Mouse (Mus musculus) layer of hippocampus, postnatal 25 days (tissue): ENCODE results near the gene H2-Q4. TPM values are rescaled to one million over a fixed set of nuclear protein-coding genes. Genes with fewer than 3 reads are reported as not detected.
A peak's percentile ranks its signal among the peaks of the same experiment; 100 is the strongest.
"Not testable (repeated sequence)": the region's sequence is repeated elsewhere in the genome, so short reads cannot be mapped to it uniquely, and the experiment has no call there.

Experiments used
- DNase-seq, 2 experiments: peaks; one replicate each; pipeline ENCODE4 v3.0.0; 2022; ENCODE audit warnings: mixed read lengths in 2 of 2, low spot score in 1 of 2; ENCODE audit errors: extremely low spot score in 1 of 2
- total RNA-seq, 2 experiments: library from RNA; stranded (reverse); gene quantifications; 2 replicates each; pipeline ENCODE4 v1.2.3; 2021

H2-Q4 gene
- total RNA-seq: 1 to 10 TPM; 1.5 to 1.9 TPM

- DNase-seq: peak; percentile 32 to 65
Measured at GRCm38 (mm10) chr17:35379369-35379728, at the start of gene H2-Q4. Gene H2-Q4 (plus strand): TSS chr17:35379617.

- DNase-seq: not testable (repeated sequence)
Measured at GRCm38 (mm10) chr17:35329714-35330113, 49.7 kb upstream of the H2-Q4 start.

GRCm38 (mm10) chr17:35331546-35331945 lies 47.9 kb upstream of the H2-Q4 start:
- DNase-seq: not testable (repeated sequence)

DNA sequence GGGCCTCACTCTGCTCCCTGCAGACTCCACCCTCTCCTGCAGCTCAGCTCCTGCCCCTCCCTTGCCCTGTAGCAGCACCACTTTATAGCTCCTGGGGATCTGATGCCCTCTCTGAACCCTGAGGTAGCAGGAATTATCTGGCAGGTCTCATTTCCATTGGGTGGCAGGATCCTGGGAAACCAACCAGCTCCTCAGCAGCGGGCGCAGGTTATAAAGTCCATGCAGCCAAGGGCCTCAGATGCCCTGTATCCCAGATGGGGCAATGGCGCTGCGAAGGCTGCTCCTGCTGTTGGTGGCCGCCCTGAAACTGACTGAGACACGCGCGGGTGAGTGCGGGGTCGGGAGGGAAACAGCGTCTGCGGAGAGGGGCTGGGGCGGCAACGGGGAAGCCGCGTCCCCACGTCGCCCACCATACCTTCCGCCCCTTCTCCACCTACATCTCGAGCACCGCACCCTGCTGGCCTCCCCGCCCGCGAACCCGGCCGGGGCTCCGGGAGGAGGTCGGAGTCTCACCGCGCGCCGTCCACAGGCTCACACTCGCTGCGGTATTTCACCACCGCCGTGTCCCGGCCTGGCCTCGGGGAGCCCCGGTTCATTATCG lies 37.2 kb upstream of the H2-Q4 start, which contains the start of gene H2-Q2:
TSS of gene H2-Q2 (plus strand) at position 172 of the 601 bp plus-strand sequence.
- no peak for DNase-seq

- no peak for DNase-seq
Measured at GRCm38 (mm10) chr17:35342711-35343476, 36.5 kb upstream of the H2-Q4 start.

- DNase-seq: not testable (repeated sequence)
Measured at GRCm38 (mm10) chr17:35347659-35348058, 31.8 kb upstream of the H2-Q4 start.

DNA sequence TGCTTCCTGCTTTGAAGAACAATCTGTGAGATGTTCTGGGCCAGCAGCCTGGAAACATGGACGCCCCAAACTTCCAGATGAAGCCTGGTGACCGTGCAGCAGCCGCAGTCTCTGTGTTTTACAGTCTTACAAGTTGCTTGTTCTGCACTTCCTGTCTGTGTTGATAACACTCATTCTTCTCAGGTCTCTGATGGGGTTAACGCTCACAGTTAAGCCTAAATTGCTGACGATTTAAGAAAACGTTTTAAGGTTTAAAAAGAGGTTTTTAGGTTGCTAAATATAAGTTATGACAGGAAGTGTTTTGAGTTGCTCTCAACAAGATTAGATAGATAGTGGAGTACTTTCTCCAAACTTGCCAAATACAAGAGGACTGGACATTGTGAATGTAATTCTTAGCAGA lies 26.1 kb upstream of the H2-Q4 start:
- DNase-seq: not testable (repeated sequence)

DNA sequence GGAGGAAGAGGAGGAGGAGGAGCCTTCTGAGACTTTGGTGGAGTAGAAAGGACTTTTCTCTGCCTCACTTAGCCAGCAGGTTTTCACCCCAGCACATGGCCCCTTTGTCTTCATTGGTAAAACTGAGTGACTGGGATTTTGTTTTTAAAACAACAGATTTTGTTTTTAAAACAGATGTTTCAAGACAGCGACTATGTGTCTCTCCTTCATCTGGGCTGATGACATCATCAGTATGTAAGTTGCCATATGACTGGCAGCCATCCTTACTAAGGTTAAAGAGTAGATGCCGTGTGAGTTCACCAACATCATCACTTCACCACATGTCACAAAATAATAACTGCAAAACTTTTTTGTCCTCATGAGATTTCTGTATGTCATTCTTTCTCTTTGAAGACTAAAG lies 25.3 kb upstream of the H2-Q4 start:
- DNase-seq: no peak

DNA sequence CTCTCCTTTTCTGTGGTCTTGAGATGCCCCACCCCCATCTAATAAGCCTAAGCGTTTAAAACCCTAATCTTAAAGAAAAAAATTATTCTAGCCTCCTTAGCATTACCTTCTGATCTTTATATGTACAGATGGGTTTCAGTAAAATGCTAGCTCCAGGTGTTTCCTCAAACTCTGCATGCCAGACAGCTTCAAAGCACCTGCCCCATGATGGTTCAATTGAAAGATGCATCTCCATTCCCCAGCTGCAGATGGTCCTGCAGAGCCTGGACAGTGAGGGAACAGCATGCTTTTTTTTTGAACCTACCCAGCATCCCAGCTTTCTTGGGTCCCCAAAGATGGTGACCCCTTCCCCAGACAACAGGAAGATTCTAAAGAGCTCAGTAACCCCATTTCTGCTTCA lies 22.3 kb upstream of the H2-Q4 start:
- no peak for DNase-seq

- DNase-seq: no peak
Measured at GRCm38 (mm10) chr17:35358763-35359469, 20.5 kb upstream of the H2-Q4 start.

DNA sequence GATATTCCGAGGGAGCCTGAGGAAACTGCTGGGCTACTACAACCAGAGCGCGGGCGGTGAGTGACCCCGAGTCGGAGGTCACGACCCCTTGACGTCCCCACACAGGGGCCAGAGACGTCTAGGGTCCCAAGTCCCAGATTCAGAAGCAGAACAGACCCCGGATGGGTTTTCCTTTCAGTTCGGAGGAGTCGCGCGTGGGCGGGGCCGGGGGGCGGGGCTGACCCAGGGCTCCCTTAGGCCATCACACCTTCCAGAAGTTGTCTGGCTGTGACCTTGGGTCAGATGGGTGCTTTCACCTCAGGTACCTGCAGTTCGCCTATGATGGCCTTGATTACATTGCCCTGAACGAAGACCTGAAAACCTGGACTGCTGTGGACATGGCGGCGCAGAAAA lies 20.0 kb upstream of the H2-Q4 start:
- no peak for DNase-seq

GRCm38 (mm10) chr17:35379729-35380451 lies 473 bp downstream of the H2-Q4 start:
- peak in 1 of 2 experiments; percentile 3 for DNase-seq

DNA sequence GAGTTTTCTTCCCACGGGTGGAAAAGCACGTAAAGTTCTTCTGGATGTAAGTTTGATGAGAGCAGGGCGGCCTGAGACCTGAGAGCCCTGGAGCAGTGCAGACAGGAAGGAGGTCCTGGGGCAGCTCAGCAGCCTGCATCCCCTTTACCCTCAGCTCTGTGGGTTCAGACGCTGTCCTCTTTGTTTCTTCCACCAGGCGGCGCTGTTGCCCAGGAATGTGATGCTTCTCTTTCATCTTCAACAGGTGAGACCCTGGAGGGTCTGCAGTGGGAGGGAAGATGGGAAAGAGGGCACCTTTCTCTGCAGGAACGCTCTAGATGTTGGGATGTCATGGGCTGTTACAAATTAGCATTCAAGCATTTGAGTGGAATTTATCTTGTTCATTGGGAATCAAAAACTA lies 10.4 kb downstream of the H2-Q4 start:
- peak in 1 of 2 experiments; percentile 43 for DNase-seq

GRCm38 (mm10) chr17:35392671-35393070 lies 13.3 kb downstream of the H2-Q4 start:
- not testable (repeated sequence) for DNase-seq

DNA sequence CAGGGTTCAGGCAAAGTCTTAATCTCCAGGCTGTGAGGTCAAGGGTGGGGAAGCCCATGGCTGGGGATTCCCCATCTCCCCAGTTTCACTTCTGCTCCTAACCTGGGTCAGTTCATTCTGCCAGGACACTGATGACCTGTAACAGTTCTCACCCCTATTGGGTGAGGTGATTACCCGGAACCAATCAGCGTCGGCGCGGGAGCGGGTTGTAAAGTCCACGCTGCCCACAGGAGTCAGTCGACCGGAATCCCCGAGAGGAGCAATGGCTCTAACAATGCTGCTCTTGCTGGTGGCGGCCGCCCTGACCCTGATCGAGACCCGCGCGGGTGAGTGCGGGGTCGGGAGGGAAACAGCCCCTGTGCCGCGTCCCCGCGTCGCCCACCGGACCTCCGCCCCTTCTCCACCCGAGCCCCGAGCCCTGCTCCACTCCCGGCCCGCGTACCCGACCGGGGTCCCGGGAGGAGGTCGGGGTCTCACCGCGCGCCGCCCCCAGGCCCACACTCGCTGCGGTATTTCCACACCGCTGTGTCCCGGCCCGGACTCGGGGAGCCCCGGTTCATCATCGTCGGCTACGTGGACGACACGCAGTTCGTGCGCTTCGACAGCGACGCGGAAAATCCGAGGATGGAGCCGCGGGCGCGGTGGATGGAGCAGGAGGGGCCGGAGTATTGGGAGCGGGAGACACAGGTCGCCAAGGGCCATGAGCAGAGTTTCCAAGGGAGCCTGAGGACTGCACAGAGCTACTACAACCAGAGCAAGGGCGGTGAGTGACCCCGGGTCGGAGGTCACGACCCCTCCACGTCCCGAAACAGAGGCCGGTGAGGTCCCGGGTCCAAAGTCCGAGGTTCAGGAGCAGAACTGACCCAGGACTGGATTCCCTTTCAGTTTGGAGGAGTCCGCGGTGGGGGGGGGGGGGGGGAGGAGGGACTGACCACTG lies 14.7 kb downstream of the H2-Q4 start:
- DNase-seq: not testable (repeated sequence)

GRCm38 (mm10) chr17:35396956-35397355 lies 17.5 kb downstream of the H2-Q4 start:
- not testable (repeated sequence) for DNase-seq

DNA sequence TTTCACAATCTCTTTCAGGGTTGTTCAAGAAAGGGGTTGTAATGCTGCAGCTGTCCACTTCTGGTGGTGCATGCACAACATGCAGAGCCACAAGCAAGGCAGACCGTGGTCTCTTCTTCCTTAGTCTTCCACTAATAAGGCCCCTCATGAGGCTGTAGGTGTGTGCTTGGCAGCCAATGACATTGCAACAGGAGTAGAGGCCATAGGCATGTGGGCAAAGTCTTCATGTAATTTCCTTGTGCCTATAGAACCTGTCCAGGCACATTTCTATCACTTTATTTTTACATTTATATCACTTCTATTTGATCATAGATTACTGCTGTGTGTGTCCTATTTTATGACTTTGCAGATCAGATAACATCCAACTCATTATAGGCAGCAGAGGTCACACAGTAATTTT lies 33.6 kb downstream of the H2-Q4 start:
- not testable (repeated sequence) for DNase-seq

DNA sequence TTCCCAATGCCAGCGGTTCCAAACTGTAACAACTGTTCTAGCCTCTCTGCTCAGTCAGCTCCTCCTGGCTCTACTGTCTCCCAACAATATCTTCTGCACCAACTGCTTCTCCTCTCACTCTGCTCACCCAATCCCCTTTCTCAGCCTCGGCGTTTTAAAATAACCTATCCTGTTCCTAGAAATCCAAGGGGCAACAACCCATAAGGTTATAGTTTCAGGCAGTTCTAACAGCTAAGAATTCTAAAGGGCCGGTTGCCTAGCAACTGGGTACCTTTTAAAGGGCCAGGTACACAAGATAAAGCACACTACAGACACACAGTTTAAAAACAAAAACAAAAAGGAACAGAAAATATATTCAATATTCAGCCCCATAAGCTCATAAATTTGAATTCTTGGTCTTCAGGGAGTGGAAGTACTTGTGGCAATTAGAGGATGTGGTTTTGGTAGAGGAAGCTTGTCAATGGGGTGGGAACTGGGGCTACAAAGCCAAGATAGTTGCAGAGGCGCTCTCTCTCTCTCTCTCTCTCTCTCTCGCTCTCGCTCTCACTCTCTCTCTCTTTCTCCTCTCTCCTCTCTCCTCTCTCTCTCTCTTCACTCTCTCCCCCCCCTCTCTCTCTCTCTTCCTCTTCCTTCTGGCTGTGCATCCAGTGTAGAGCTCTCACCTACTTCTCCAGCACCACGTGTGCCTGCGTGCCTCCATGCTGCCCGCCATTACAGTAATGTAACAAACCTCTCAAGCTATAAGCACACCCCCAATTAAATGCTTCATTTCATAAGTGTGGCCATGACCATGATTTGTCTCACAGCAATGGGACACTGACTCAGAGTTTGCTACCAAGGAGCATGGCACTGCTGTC lies 36.1 kb downstream of the H2-Q4 start:
- not testable (repeated sequence) for DNase-seq

DNA sequence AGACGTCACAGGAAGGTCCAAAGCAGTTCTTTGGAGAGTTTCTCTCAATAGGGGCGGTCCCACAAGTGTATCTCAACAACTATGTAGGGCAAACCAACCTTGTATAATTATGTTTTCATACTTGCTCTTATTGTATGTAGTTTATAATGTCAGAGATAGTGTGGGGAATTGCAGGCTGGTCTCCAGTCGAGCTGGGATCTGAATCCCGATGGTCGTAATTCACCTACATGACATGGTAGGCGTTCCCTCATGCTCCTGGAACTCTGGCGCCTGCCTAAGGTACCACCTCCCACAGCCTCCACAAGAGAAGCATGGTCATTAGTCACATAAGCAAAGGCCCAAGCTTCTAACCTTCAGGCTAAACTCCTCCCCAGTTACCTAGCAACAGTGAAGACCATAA lies 39.4 kb downstream of the H2-Q4 start:
- DNase-seq: no peak
